Mouse (Mus musculus) forebrain, embryonic 11.5 days (tissue): Measurements from ENCODE around the gene Mybpc1. TPM values are rescaled to one million over a fixed set of nuclear protein-coding genes. Genes with fewer than 3 reads are reported as not detected.
"Not testable (repeated sequence)": the region's sequence is repeated elsewhere in the genome, so short reads cannot be mapped to it uniquely, and the experiment has no call there.

Source experiments
- ATAC-seq: fragments of 200-750 bp; cut with Nextera tagmentation; replicated peaks from 2 replicates; pipeline ENCODE4 v1.8.0; 2017; ENCODE audit warnings: moderate TSS enrichment; ENCODE audit not compliant: low FRiP score
- DNase-seq: peaks from one replicate; pipeline ENCODE4 v3.0.0-alpha.2; 2017; ENCODE audit warnings: low spot score
- H3K27ac ChIP-seq: fragments of 300-500 bp; sonication (generic); 2 replicates; pipeline ENCODE4 v1.5.1; 2014; ENCODE audit warnings: low read depth, low read length
- H3K27me3 ChIP-seq: fragments of 300-500 bp; sonication (generic); 2 replicates; pipeline ENCODE4 v1.6.1; 2014; ENCODE audit warnings: mild to moderate bottlenecking, low read length, mixed read lengths; ENCODE audit not compliant: control insufficient read depth, insufficient read depth
- H3K36me3 ChIP-seq: fragments of 300-500 bp; sonication (generic); 2 replicates; pipeline ENCODE4 v1.6.1; 2014; ENCODE audit warnings: mild to moderate bottlenecking, low read length, moderate library complexity, mixed read lengths; ENCODE audit not compliant: control insufficient read depth, insufficient read depth
- H3K4me1 ChIP-seq: fragments of 300-500 bp; sonication (generic); replicated peaks from 2 replicates; pipeline ENCODE4 v1.6.1; 2014; ENCODE audit warnings: low read length, mixed read lengths; ENCODE audit not compliant: control insufficient read depth, insufficient read depth
- H3K4me2 ChIP-seq: fragments of 300-500 bp; sonication (generic); 2 replicates; pipeline ENCODE4 v1.6.1; 2014; ENCODE audit warnings: low read depth, mild to moderate bottlenecking, low read length, moderate library complexity, mixed read lengths; ENCODE audit not compliant: severe bottlenecking
- H3K4me3 ChIP-seq: fragments of 300-500 bp; sonication (generic); 2 replicates; pipeline ENCODE4 v1.5.1; 2014; ENCODE audit warnings: low read depth, low read length
- H3K9ac ChIP-seq: fragments of 300-500 bp; sonication (generic); 2 replicates; pipeline ENCODE4 v1.6.1; 2014; ENCODE audit warnings: low read length
- H3K9me3 ChIP-seq: fragments of 300-500 bp; sonication (generic); 2 replicates; pipeline ENCODE4 v1.6.1; 2016; ENCODE audit warnings: low read length, mixed read lengths; ENCODE audit not compliant: control insufficient read depth
- WGBS: fragments of 180-500 bp; shearing (Covaris S2); extraction: QIAGEN DNeasy Blood & Tissue Kit; methylation state at CpG from one replicate; pipeline ENCODE4 v1.1.7; 2014; 5-methylcytosine and 5-hydroxymethylcytosine counted together
- polyA plus RNA-seq: library from polyadenylated mRNA; unstranded; fragments of >200 nt; fragmentation: Nextera tagmentation; extraction: Ambion mirVana; gene quantifications from 2 replicates; pipeline ENCODE4 v1.2.1, GENCODE M21; 2014

Mybpc1 gene
- polyA plus RNA-seq, 1 experiment from 2014 or later: 0.40 TPM

- Histone ChIP-seq H3K9me3 (no peaks in the 10 kb centered on the region), H3K9ac (no peak overlapping the region), H3K27ac (no peak overlapping the region), H3K4me3 (no peak overlapping the region), H3K27me3 (no peaks in the 10 kb centered on the region), H3K4me1 (no peaks in the 10 kb centered on the region), H3K36me3 (no peaks in the 10 kb centered on the region), H3K4me2 (no peak overlapping the region)
- DNase-seq (no peak), ATAC-seq (no peak)
- 81% methylated on average over 2 of the region's 2 CpGs for WGBS
These were observed 80.9 kb downstream of the Mybpc1 start for GRCm38 (mm10) chr10:88524016-88524415.

- no peak overlapping the region for H3K4me2 ChIP-seq
- no peak overlapping the region for H3K9ac ChIP-seq
- H3K9me3 ChIP-seq: no peaks in the 10 kb centered on the region
- H3K4me3 ChIP-seq: no peak overlapping the region
- no peaks in the 10 kb centered on the region for H3K36me3 ChIP-seq
- DNase-seq (no peak), ATAC-seq (no peak)
- H3K27me3 ChIP-seq: no peaks in the 10 kb centered on the region
- H3K27ac ChIP-seq: no peak overlapping the region
- 87% methylated on average over 1 of the region's 1 CpGs for WGBS
- no peaks in the 10 kb centered on the region for H3K4me1 ChIP-seq
These were observed 81.7 kb downstream of the Mybpc1 start for GRCm38 (mm10) chr10:88523212-88523611.

GRCm38 (mm10) chr10:88522795-88523194 lies 82.2 kb downstream of the Mybpc1 start:
- no peak overlapping the region for H3K4me3 ChIP-seq
- H3K36me3 ChIP-seq: no peaks in the 10 kb centered on the region
- no peak for DNase-seq
- H3K4me1 ChIP-seq: no peaks in the 10 kb centered on the region
- no peaks in the 10 kb centered on the region for H3K9me3 ChIP-seq
- H3K27me3 ChIP-seq: no peaks in the 10 kb centered on the region
- no peak overlapping the region for H3K9ac ChIP-seq
- no peak for ATAC-seq
- H3K4me2 ChIP-seq: no peak overlapping the region
- 86% methylated on average over 8 of the region's 8 CpGs for WGBS
- no peak overlapping the region for H3K27ac ChIP-seq

- not testable (repeated sequence) for H3K27ac ChIP-seq, H3K27me3 ChIP-seq, H3K4me2 ChIP-seq, H3K4me3 ChIP-seq, ATAC-seq, H3K9me3 ChIP-seq, H3K36me3 ChIP-seq, H3K4me1 ChIP-seq, DNase-seq, H3K9ac ChIP-seq
- 84% methylated on average over 7 of the region's 7 CpGs for WGBS
These were observed 89.9 kb downstream of the Mybpc1 start for GRCm38 (mm10) chr10:88515049-88515448.

- no peaks in the 10 kb centered on the region for H3K36me3 ChIP-seq
- WGBS: 49% methylated on average over 2 of the region's 2 CpGs
- no peak overlapping the region for H3K4me2 ChIP-seq
- no peak overlapping the region for H3K9ac ChIP-seq
- no peak overlapping the region for H3K4me3 ChIP-seq
- H3K27ac ChIP-seq: no peak overlapping the region
- DNase-seq (no peak), ATAC-seq (no peak)
- no peaks in the 10 kb centered on the region for H3K9me3 ChIP-seq
- no peaks in the 10 kb centered on the region for H3K4me1 ChIP-seq
- no peaks in the 10 kb centered on the region for H3K27me3 ChIP-seq
These were observed 90.5 kb downstream of the Mybpc1 start for GRCm38 (mm10) chr10:88514495-88514894.

GRCm38 (mm10) chr10:88513574-88514135 lies 91.3 kb downstream of the Mybpc1 start:
- ATAC-seq (no peak), DNase-seq (no peak)
- H3K4me3 ChIP-seq: no peak overlapping the region
- H3K4me2 ChIP-seq: no peak overlapping the region
- H3K9me3 ChIP-seq: no peaks in the 10 kb centered on the region
- H3K27ac ChIP-seq: no peak overlapping the region
- WGBS: 76% methylated on average over 8 of the region's 8 CpGs
- no peaks in the 10 kb centered on the region for H3K4me1 ChIP-seq
- no peak overlapping the region for H3K9ac ChIP-seq
- H3K36me3 ChIP-seq: no peaks in the 10 kb centered on the region
- no peaks in the 10 kb centered on the region for H3K27me3 ChIP-seq

- H3K9ac ChIP-seq: no peak overlapping the region
- no peak for DNase-seq
- no peak for ATAC-seq
- no peak overlapping the region for H3K4me2 ChIP-seq
- H3K27ac ChIP-seq: no peak overlapping the region
- H3K9me3 ChIP-seq: no peaks in the 10 kb centered on the region
- 94% methylated on average over 9 of the region's 9 CpGs for WGBS
- no peaks in the 10 kb centered on the region for H3K36me3 ChIP-seq
- no peaks in the 10 kb centered on the region for H3K27me3 ChIP-seq
- H3K4me3 ChIP-seq: no peak overlapping the region
- H3K4me1 ChIP-seq: no peaks in the 10 kb centered on the region
These were observed 93.6 kb downstream of the Mybpc1 start for GRCm38 (mm10) chr10:88511355-88511754.

GRCm38 (mm10) chr10:88510503-88511271 lies 94.3 kb downstream of the Mybpc1 start:
- Histone ChIP-seq H3K9ac (no peak overlapping the region), H3K4me2 (no peak overlapping the region), H3K27ac (no peak overlapping the region), H3K9me3 (no peaks in the 10 kb centered on the region), H3K4me1 (no peaks in the 10 kb centered on the region), H3K4me3 (no peak overlapping the region), H3K36me3 (no peaks in the 10 kb centered on the region), H3K27me3 (no peaks in the 10 kb centered on the region)
- DNase-seq: no peak
- ATAC-seq: no peak
- WGBS: 82% methylated on average over 12 of the region's 12 CpGs

- H3K4me1 ChIP-seq: peaks cover 4% of the 10 kb centered on the region; the same call in 1 of the 2 replicates
- H3K27me3 ChIP-seq: no peaks in the 10 kb centered on the region
- no peak overlapping the region for H3K9ac ChIP-seq
- H3K27ac ChIP-seq: no peak overlapping the region
- H3K4me3 ChIP-seq: no peak overlapping the region
- WGBS: 86% methylated on average over 7 of the region's 7 CpGs
- H3K4me2 ChIP-seq: no peak overlapping the region
- H3K9me3 ChIP-seq: no peaks in the 10 kb centered on the region
- ATAC-seq (no peak), DNase-seq (no peak)
- H3K36me3 ChIP-seq: no peaks in the 10 kb centered on the region
These were observed 97.2 kb downstream of the Mybpc1 start for GRCm38 (mm10) chr10:88507691-88508143.
